Mouse (Mus musculus) stomach, postnatal 0 days (tissue): ENCODE data around the gene Slc22a23. TPM values are rescaled to one million over a fixed set of nuclear protein-coding genes. Genes with fewer than 3 reads are reported as not detected.

ENCODE experiments used
- ATAC-seq: fragments of 200-750 bp; cut with Nextera tagmentation; 2 replicates; pipeline ENCODE4 v1.8.0; 2017; ENCODE audit not compliant: low FRiP score, low TSS enrichment
- DNase-seq: peaks from one replicate; pipeline ENCODE4 v3.0.0-alpha.2; 2016; ENCODE audit warnings: low spot score
- H3K27ac ChIP-seq: fragments of 300-500 bp; sonication (generic); replicated peaks from 2 replicates; pipeline ENCODE4 v1.5.1; 2014; ENCODE audit warnings: mild to moderate bottlenecking, control low read depth
- H3K27me3 ChIP-seq: fragments of 300-500 bp; sonication (generic); 2 replicates; pipeline ENCODE4 v1.6.1; 2014; ENCODE audit warnings: low read length; ENCODE audit not compliant: control insufficient read depth, insufficient read depth
- H3K36me3 ChIP-seq: fragments of 300-500 bp; sonication (generic); 2 replicates; pipeline ENCODE4 v1.6.1; 2014; ENCODE audit warnings: low read length, mixed read lengths; ENCODE audit not compliant: control insufficient read depth, insufficient read depth
- H3K4me1 ChIP-seq: fragments of 300-500 bp; sonication (generic); replicated peaks from 2 replicates; pipeline ENCODE4 v1.6.1; 2014; ENCODE audit warnings: antibody characterized with exemption; ENCODE audit not compliant: control insufficient read depth, insufficient read depth
- H3K4me2 ChIP-seq: fragments of 300-500 bp; sonication (generic); replicated peaks from 2 replicates; pipeline ENCODE4 v1.6.1; 2014; ENCODE audit warnings: low read depth, mild to moderate bottlenecking, control low read depth, moderate library complexity
- H3K4me3 ChIP-seq: fragments of 300-500 bp; sonication (generic); 2 replicates; pipeline ENCODE4 v1.5.1; 2014; ENCODE audit warnings: low read depth, low read length, control low read depth
- H3K9ac ChIP-seq: fragments of 300-500 bp; sonication (generic); 2 replicates; pipeline ENCODE4 v1.6.1; 2014; ENCODE audit warnings: mild to moderate bottlenecking, low read length, control low read depth, mixed read lengths
- H3K9me3 ChIP-seq: fragments of 300-500 bp; sonication (generic); 2 replicates; pipeline ENCODE4 v1.6.1; 2016; ENCODE audit warnings: low read length; ENCODE audit not compliant: control insufficient read depth
- CTCF ChIP-seq: IDR thresholded peaks from 2 replicates; pipeline ENCODE4 v1.5.1; 2016; ENCODE audit warnings: antibody characterized with exemption, low read depth, mild to moderate bottlenecking, moderate library complexity
- EP300 ChIP-seq: optimal IDR thresholded peaks from 2 replicates; pipeline ENCODE3; 2016; ENCODE audit warnings: antibody characterized with exemption
- WGBS: fragments of 180-500 bp; shearing (Covaris S2); extraction: QIAGEN DNeasy Blood & Tissue Kit; methylation state at CpG from one replicate; pipeline ENCODE4 v1.1.7; 2014; 5-methylcytosine and 5-hydroxymethylcytosine counted together
- polyA plus RNA-seq: library from polyadenylated mRNA; unstranded; fragments of >200 nt; fragmentation: Nextera tagmentation; extraction: Ambion mirVana; gene quantifications from 2 replicates; pipeline ENCODE4 v1.2.1, GENCODE M21; 2015

The Slc22a23 gene
- polyA plus RNA-seq, 1 experiment from 2014 or later = 6.9 TPM

DNA sequence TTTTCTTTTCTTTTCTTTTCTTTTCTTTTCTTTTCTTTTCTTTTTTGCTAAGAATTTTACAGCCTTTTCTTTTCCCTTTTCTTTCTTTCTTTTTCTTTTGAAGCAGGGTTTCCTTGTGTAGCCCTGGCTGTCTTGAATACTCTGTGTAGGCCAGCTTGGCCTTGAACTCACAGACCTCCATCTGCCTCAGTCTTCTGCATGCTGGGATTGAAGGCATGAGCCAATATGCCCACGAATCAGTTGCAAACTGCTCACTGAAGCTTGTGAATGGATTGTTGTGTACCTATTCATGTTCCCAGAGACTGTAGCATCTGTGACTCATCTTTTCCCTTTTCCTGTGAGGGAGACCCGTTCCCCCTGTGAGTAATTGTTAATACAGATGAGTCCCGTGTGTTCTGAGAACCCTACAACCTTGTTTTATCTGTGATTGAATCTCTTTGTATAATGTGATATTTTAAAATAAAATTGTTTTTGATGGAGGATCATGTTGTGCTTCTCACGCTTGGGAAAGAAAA is 133.7 kb downstream of the Slc22a23 start:
- 48% methylated on average over 4 of the region's 4 CpGs for WGBS

DNA sequence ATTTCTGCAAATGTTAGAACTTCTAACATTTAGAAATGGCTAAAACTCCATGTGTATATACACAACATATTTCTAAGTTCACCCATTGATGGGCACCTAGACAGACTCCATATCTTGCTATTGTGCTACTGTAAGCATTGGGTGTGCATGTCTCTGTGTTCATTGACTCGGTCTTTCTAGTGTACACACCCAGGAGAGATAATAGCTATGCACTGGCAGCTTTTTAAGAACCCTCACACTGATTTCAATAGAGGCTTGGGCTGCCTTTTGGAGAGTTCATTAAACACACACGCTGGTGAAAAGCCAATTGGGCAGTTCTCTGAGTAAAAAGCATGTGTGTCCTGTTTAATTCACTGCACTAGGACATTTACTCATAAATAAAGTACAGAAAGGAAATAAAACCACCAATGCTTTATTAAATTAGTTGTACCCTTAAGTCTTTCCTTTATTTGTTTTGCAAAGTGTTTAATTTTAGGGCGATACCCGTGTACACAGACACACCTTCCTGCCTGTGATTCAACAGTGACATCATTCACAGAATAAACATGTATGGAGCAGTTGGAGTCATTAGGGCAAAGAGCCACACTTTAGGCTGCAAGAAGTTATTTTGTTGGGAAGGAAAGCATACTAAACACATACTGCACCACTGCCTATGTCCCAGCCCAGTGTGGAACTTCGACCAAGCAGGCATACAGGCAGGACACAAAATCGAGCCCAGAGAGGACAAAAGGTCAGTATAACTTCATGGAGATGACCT is 137.1 kb downstream of the Slc22a23 start:
- H3K27ac ChIP-seq = peak overlapping the region; percentile 81
- no peak overlapping the region for H3K4me2 ChIP-seq
- no peaks in the 10 kb centered on the region for H3K9me3 ChIP-seq
- DNase-seq (peak; percentile 60), ATAC-seq (peak; percentile 90)
- no peak overlapping the region for H3K4me3 ChIP-seq
- H3K27me3 ChIP-seq = no peaks in the 10 kb centered on the region
- H3K4me1 ChIP-seq = no peaks in the 10 kb centered on the region
- H3K9ac ChIP-seq = no peak overlapping the region
- no peak for TF ChIP-seq CTCF
- no peak for TF ChIP-seq EP300
- no peaks in the 10 kb centered on the region for H3K36me3 ChIP-seq
- WGBS = 34% methylated on average over 6 of the region's 6 CpGs

More for the DNA sequence above, 133.7 kb downstream of the Slc22a23 start:
- Histone ChIP-seq H3K4me3 (no peak overlapping the region), H3K36me3 (no peaks in the 10 kb centered on the region), H3K4me1 (no peaks in the 10 kb centered on the region), H3K9me3 (no peaks in the 10 kb centered on the region), H3K4me2 (no peak overlapping the region), H3K27ac (no peak overlapping the region), H3K27me3 (no peaks in the 10 kb centered on the region), H3K9ac (no peak overlapping the region)
- TF ChIP-seq CTCF = no peak
- TF ChIP-seq EP300 = no peak
- DNase-seq = no peak
- no peak for ATAC-seq

DNA sequence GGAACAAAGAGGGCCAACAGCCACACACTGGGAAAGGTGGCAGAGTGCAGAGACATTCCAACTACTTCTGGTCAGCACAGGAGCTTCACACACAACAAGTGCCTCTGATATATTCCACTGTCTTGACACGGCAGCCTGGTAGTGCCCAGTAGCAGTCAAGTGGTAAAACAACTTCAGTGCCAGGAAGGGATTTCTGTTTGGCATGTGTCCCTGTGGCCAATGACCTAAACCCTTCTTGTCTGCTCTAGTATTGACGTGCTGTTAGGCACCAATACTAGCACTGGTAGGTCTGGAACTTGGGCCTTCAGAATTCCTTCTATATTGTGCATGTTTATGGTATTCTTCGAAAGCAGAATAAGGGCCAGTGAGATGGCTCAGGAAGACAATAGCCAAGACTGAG is 139.8 kb downstream of the Slc22a23 start:
- no peak overlapping the region for H3K4me2 ChIP-seq

DNA sequence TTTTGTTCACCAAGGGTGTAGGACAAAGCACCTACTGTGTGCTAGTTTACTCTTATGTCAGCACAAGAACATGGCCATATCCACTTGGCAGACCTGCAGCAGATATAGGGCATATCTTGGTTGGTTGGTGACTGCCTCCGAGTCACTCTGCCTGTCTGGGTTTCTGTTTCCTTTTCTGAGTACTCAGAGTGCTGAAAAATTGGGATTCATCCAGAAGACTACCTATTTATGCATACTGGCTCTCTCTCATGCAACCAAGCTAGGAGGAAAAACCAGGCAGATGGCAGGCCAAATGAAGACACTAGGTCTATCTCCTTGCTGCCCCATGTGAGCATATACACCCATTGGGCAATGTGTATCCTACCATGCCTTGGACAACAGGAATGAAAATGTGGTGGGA is 149.3 kb downstream of the Slc22a23 start:
- Histone ChIP-seq H3K4me2 (no peak overlapping the region), H3K9me3 (no peaks in the 10 kb centered on the region), H3K4me1 (no peaks in the 10 kb centered on the region), H3K27ac (no peak overlapping the region), H3K9ac (no peak overlapping the region), H3K27me3 (no peaks in the 10 kb centered on the region), H3K4me3 (no peak overlapping the region), H3K36me3 (0 out of 2 replicates have a peak, but pooled peaks cover 2% of the 10 kb centered on the region)
- WGBS = 91% methylated on average over 1 of the region's 1 CpGs
- no peak for TF ChIP-seq CTCF
- no peak for TF ChIP-seq EP300
- ATAC-seq (no peak), DNase-seq (no peak)

More for the DNA sequence above, 139.8 kb downstream of the Slc22a23 start:
- H3K27me3 ChIP-seq = no peaks in the 10 kb centered on the region
- ATAC-seq (no peak), DNase-seq (no peak)
- H3K9ac ChIP-seq = no peak overlapping the region
- WGBS = 89% methylated on average over 3 of the region's 3 CpGs
- H3K9me3 ChIP-seq = no peaks in the 10 kb centered on the region
- TF ChIP-seq EP300 = no peak
- no peak for TF ChIP-seq CTCF
- no peaks in the 10 kb centered on the region for H3K36me3 ChIP-seq
- H3K4me1 ChIP-seq = no peaks in the 10 kb centered on the region
- no peak overlapping the region for H3K27ac ChIP-seq
- H3K4me3 ChIP-seq = no peak overlapping the region

- Histone ChIP-seq H3K4me3 (no peak overlapping the region), H3K36me3 (0 out of 2 replicates have a peak, but pooled peaks cover 2% of the 10 kb centered on the region), H3K4me2 (no peak overlapping the region), H3K27ac (no peak overlapping the region), H3K9ac (no peak overlapping the region), H3K9me3 (no peaks in the 10 kb centered on the region), H3K27me3 (no peaks in the 10 kb centered on the region), H3K4me1 (no peaks in the 10 kb centered on the region)
- ATAC-seq (no peak), DNase-seq (no peak)
- TF ChIP-seq CTCF (no peak), EP300 (no peak)
- 64% methylated on average over 8 of the region's 8 CpGs for WGBS
Observed at GRCm38 (mm10) chr13:34193384-34193783, 151.6 kb downstream of the Slc22a23 start.
